Mouse (Mus musculus): Measurements from ENCODE around the gene Abcb6.

The Abcb6 gene

DNA sequence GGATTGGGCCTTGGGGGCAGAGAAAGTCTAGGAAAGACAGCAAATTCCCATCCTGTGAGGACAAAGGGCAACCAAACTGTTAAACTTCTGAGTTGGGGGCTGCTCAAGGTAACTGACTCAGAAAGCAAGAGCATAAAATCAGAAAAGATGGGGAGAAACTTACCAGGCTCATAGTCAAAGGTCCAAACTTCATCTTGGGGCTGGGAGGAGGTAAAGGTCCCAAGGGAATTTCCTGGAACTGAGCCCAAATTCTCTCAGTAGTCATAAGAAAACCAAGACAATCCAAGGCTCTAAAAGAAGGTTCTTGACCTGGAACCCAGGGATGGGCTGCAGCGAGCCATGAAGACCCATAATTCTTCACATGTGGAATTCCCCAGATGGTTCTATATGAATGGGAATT, 21.0 kb upstream of the Abcb6 start:
- no peak for DNase-seq (ENCODE audit: low read depth, low spot score)

GRCm38 (mm10) chr1:75192452-75192851, 12.3 kb upstream of the Abcb6 start:
- DNase-seq (ENCODE audit: low read depth, low spot score): peak; percentile 54

GRCm38 (mm10) chr1:75191622-75192402, 11.6 kb upstream of the Abcb6 start, which contains the start of the genes Ankzf1 and Atg9a:
Gene Ankzf1 (plus strand): TSS chr1:75192151.
Gene Atg9a (minus strand): TSS chr1:75192196.
- DNase-seq (ENCODE audit: low read depth, low spot score): peak; percentile 97

GRCm38 (mm10) chr1:75191258-75191621, 11.0 kb upstream of the Abcb6 start:
- DNase-seq (ENCODE audit: low read depth, low spot score): no peak

GRCm38 (mm10) chr1:75190577-75190976, 10.4 kb upstream of the Abcb6 start:
- no peak for DNase-seq (ENCODE audit: low read depth, low spot score)

DNA sequence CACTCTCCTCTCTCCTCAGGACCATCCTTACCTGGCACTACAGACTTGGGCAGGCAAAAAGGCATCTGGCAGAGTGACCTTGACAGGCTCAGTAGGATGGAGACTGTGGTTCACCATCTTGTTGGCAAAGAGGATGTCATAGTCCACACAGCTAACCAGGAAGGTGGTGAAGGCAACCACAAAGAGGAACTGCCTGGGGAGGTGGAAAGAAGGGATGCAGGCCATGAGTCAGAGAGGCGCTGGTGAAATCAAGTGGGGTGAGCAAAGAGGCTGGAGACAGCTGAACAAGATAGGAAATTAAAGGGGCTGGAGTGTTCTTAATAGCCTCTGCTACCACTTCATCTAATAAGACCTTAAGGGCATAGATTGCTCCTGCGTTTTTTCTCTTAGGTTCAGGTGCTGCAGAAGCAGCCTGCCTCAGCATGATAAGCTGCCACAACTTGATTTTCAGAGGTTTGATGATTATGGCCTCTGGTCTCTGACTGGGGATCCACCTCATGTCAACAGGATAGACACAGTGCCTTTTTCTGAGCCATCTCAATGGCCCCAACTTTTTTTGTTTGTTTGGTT, 7.8 kb upstream of the Abcb6 start:
- DNase-seq (ENCODE audit: low read depth, low spot score): no peak

GRCm38 (mm10) chr1:75187126-75187525, 6.9 kb upstream of the Abcb6 start:
- no peak for DNase-seq (ENCODE audit: low read depth, low spot score)

- no peak for DNase-seq (ENCODE audit: low read depth, low spot score)
Observed at GRCm38 (mm10) chr1:75185495-75185894, 5.3 kb upstream of the Abcb6 start.

DNA sequence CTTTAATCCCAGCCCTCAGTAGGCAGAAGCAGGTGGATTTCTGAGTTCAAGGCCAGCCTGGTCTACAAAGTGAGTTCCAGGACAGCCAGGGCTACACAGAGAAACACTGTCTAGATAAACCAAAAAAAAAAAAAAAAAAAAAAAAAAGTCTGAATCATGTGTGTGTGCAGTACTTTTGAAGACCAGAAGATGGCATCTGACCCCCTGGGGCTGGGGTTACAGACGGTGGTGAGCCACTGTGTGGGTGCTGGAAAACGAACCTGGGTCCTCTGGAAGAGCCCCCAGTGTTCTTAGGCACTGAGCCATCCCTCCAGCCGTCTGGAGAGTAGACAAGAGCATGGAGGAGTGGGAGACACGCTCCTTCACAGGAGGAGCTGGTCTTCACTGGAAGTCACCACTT, 2.0 kb upstream of the Abcb6 start:
- DNase-seq (ENCODE audit: low read depth, low spot score): peak; percentile 24

GRCm38 (mm10) chr1:75181377-75181870, 1.2 kb upstream of the Abcb6 start:
- no peak for DNase-seq (ENCODE audit: low read depth, low spot score)

DNA sequence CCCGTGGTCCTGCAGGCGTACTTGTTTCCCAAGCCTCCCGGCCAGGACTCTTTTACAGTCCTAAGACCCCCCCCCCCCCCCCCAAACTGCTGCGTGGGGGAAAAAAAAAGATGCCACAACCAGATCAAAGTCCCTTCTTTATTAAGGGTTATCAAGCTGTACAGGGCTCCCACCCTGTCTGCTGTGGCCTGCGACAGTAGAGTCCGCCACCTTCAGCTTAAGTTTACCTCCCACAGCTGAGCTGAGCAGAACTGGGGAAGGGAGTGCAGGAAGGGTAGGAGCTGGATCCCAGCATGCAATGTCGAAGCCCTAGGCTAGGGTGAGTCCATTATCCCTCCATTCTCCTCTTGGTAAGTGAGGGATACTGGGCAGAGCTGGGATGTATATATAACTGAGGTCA, 549 bp upstream of the Abcb6 start:
- no peak for DNase-seq (ENCODE audit: low read depth, low spot score)

DNA sequence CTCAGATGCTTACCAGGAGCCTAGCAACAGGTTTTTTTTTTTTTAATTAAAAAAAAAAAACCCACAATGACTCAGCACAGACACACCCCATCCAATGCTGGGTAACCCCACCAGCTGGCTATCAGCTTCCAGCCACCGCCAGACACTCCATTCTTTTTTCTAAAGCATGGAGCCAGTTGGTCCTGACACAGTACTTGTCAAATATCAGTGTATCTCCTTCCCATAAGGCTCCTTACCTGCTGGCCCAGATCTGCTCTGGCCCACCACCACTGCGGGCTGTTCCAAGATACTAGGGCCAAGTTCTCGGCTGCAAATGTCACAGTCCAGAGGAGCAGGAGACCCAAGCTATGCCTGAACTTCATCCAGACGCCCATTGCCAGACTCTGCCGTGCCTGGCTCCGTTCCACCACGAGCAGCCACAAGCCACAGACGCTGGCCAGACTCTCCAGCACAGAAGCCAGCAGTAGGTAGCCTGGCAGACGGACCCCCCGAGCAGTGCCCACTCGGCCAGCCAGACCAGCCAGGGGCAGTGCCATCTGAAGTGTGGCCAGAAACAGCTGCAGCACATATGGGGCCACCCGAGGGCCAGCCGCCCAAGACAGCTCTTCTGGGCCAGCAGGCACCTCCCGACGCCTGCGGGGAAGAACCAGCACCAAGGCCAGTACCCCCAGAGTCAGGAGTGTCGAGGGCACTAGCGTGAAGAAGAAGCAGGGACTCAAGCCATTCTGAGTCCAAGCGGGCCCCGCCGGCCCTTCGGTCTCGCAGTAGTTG, 673 bp downstream of the Abcb6 start:
- peak; percentile 35 for DNase-seq (ENCODE audit: low read depth, low spot score)

DNA sequence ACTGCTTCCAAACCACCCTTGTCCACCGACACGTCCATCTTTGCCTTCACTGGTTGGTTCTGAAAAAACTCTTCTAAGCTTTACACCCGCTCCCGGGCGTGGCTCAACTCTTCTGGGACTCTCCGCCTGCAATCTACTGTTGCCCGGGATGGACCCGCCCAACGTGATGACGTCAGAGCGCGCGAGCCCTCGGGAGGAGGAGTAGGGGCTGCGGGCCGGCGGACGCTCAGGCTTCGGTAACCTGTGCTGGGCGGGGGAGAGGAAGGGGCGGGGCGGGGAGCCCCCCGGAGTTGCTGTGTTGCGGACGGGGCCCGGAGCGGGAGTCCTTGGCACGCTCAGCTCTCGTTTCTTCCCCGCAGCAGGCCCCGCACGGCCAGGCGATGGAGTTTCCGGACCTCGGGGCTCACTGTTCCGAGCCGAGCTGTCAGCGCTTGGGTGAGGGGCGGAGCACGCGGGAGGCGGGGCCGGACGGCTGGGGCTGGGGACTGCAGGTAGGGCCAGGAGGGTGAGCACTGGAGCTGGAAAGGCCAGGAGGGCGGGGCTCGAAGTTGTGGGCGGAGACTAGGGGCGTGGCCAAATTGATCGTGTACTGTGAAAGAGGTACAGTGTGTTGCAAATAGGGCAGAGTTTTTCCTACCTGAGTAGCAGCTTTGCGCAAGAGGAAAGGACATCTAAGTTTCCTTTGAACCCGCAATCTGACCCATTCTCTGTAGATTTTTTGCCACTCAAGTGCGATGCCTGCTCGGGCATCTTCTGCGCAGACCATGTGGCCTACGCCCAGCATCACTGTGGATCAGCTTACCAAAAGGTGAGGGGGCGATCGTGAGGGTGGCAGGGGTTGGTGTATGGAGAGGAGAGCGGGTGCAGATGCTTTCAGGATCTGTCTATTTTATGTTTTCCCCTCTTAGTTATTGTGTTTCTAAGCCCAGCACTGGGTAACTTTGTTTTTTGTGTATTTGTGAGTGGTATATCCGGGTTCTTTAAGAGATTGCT, 11.4 kb downstream of the Abcb6 start, which contains the start of gene Zfand2b:
Zfand2b (plus strand) TSS at position 175 of the 993 bp plus-strand sequence.
- peak; percentile 98 for DNase-seq (ENCODE audit: low read depth, low spot score)

DNA sequence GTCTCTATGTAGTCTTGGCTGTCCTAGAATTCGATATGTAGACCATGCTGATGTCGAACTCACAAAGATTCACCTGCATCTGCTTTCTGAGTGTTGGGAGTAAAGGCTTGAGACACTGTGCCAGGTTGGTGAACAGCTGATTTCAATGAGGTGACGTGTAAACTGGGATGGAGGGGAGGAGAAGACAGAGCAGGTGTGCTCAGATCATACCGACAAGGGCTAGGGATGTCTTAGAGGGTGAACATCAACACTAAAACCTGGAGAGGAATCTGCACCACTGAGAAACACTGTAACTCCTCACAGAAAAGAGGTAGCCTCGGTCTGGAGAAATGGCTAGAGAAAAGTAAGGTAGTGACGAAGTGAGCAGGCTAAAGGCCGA, 12.1 kb downstream of the Abcb6 start:
- no peak for DNase-seq (ENCODE audit: low read depth, low spot score)

GRCm38 (mm10) chr1:75160256-75160617, 20.0 kb downstream of the Abcb6 start:
- no peak for DNase-seq (ENCODE audit: low read depth, low spot score)

- no peak for DNase-seq (ENCODE audit: low read depth, low spot score)
Observed at GRCm38 (mm10) chr1:75159540-75160255, 20.5 kb downstream of the Abcb6 start.

- DNase-seq (ENCODE audit: low read depth, low spot score): no peak
Observed at GRCm38 (mm10) chr1:75158990-75159389, 21.2 kb downstream of the Abcb6 start.

DNA sequence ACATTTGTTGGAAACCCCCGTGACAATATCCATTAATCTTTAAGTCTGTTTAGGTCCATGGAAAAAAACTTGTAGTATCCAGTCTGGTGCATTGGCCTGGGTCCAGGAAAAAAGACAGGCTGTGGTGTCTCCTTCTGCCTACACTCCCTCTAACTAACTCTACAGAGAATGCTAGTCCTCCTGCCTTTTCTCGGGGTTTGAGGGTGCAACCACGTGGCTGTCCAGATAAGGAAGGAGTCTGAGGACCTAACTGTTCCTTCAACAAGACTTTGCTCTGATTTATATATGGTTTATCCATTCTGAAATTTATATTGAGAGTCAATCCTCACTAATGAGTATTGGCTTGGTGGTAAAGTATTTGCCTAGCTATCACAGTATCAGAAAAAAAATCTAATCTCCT, 24.4 kb downstream of the Abcb6 start:
- no peak for DNase-seq (ENCODE audit: low read depth, low spot score)

DNA sequence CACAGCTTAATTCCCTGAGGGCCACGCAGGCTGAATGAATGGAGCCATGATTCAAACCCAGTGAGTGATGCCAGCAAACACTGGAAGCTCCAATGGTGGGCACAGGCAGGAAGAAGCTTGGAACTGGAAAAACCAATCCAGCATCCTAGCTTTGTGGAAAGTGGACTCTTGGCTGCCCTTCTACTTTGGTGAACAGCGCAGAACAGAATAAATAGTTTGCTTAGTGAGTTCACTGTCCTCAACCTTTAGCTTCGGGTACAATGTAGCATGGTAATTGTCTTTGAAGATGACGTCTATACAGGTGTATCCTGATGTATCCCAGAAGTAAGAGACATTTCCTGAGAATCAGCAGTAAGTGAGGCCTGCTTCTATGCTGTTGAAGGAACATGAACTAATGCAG, 31.5 kb downstream of the Abcb6 start:
- no peak for DNase-seq (ENCODE audit: low read depth, low spot score)

GRCm38 (mm10) chr1:75147411-75148135, 32.6 kb downstream of the Abcb6 start:
- DNase-seq (ENCODE audit: low read depth, low spot score): no peak

Data from CD4-positive, CD25-positive, alpha-beta regulatory T cell, adult 2 months (primary cell).